Mouse (Mus musculus) heart, embryonic 14.5 days (tissue): ENCODE data around the gene Rgs16. TPM values are rescaled to one million over a fixed set of nuclear protein-coding genes. Genes with fewer than 3 reads are reported as not detected.

Experiments used
- ATAC-seq: fragments of 200-750 bp; cut with Nextera tagmentation; 2 replicates; pipeline ENCODE4 v1.8.0; 2017; ENCODE audit warnings: low read depth, moderate TSS enrichment; ENCODE audit not compliant: insufficient number of reproducible peaks, insufficient read depth, low FRiP score
- H3K27ac ChIP-seq, 2 experiments: fragments of 200-500 bp in 1 of 2; fragments of 300-500 bp in 1 of 2; sonication (generic) in 1 of 2; replicated peaks in 1 of 2; 2 replicates each; pipeline ENCODE4 v1.5.1; 2012 to 2014; ENCODE audit warnings: low read depth in 2 of 2, low read length in 2 of 2, control low read depth in 1 of 2, mild to moderate bottlenecking in 1 of 2, mixed read lengths in 1 of 2; ENCODE audit not compliant: control insufficient read depth in 1 of 2, insufficient read depth in 1 of 2
- H3K27me3 ChIP-seq: fragments of 300-500 bp; sonication (generic); 2 replicates; pipeline ENCODE4 v1.6.1; 2014; ENCODE audit warnings: mild to moderate bottlenecking, low read length, control low read depth; ENCODE audit not compliant: control insufficient read depth, insufficient read depth
- H3K36me3 ChIP-seq: fragments of 300-500 bp; sonication (generic); 2 replicates; pipeline ENCODE4 v1.6.1; 2014; ENCODE audit warnings: mild to moderate bottlenecking, control low read depth, low read length, mixed read lengths; ENCODE audit not compliant: control insufficient read depth, insufficient read depth
- H3K4me1 ChIP-seq, 2 experiments: fragments of 200-500 bp in 1 of 2; fragments of 300-500 bp in 1 of 2; sonication (generic) in 1 of 2; 2 replicates each; pipeline ENCODE4 v1.6.1; 2012 to 2014; ENCODE audit warnings: low read length in 2 of 2, control low read depth in 1 of 2, mixed read lengths in 1 of 2; ENCODE audit not compliant: control insufficient read depth in 2 of 2, insufficient read depth in 2 of 2
- H3K4me2 ChIP-seq: fragments of 300-500 bp; sonication (generic); 2 replicates; pipeline ENCODE4 v1.6.1; 2014; ENCODE audit warnings: mild to moderate bottlenecking, low read length
- H3K4me3 ChIP-seq, 2 experiments: fragments of 200-500 bp in 1 of 2; fragments of 300-500 bp in 1 of 2; sonication (generic) in 1 of 2; 2 replicates each; pipeline ENCODE4 v1.5.1; 2012 to 2014; ENCODE audit warnings: low read length in 2 of 2, mild to moderate bottlenecking in 2 of 2, control low read depth in 1 of 2, low read depth in 1 of 2, moderate library complexity in 1 of 2; ENCODE audit not compliant: control insufficient read depth in 1 of 2, insufficient read depth in 1 of 2
- H3K9ac ChIP-seq: fragments of 300-500 bp; sonication (generic); 2 replicates; pipeline ENCODE4 v1.6.1; 2014; ENCODE audit warnings: mild to moderate bottlenecking, low read length
- H3K9me3 ChIP-seq: fragments of 300-500 bp; sonication (generic); 2 replicates; pipeline ENCODE4 v1.6.1; 2016; ENCODE audit warnings: low read length, control low read depth; ENCODE audit not compliant: control insufficient read depth
- WGBS: fragments of 180-500 bp; shearing (Covaris S2); extraction: QIAGEN DNeasy Blood & Tissue Kit; methylation state at CpG from one replicate; pipeline ENCODE4 v1.1.7; 2014; 5-methylcytosine and 5-hydroxymethylcytosine counted together
- polyA plus RNA-seq: library from polyadenylated mRNA; unstranded; fragments of >200 nt; fragmentation: Nextera tagmentation; extraction: Ambion mirVana; gene quantifications from 2 replicates; pipeline ENCODE4 v1.2.1, GENCODE M21; 2014

The Rgs16 gene
- polyA plus RNA-seq, 1 experiment from 2014 or later = 2.2 TPM

GRCm38 (mm10) chr1:153794241-153794640 lies 54.1 kb downstream of the Rgs16 start:
- ATAC-seq = no peak
- Histone ChIP-seq H3K4me3 (no peak overlapping the region), H3K9me3 (no peaks in the 10 kb centered on the region), H3K27me3 (no peaks in the 10 kb centered on the region), H3K27ac (no peak overlapping the region), H3K4me2 (no peak overlapping the region), H3K36me3 (no peaks in the 10 kb centered on the region), H3K9ac (no peak overlapping the region), H3K4me1 (no peaks in the 10 kb centered on the region)
- 80% methylated on average over 3 of the region's 3 CpGs for WGBS

Other genes with a start within 250 kb of the Rgs16 start
- 5.6 and 6.8 TPM in 2 replicates for gene Npl, start 190.3 kb upstream of the Rgs16 start, polyA plus RNA-seq
- 0.08 and 0.58 TPM in 2 replicates for gene Rgs8, start 87.3 kb upstream of the Rgs16 start, polyA plus RNA-seq
- 24.3 and 26.7 TPM in 2 replicates for gene Rnasel, start 9.1 kb downstream of the Rgs16 start, polyA plus RNA-seq
- gene Rgsl1, start 103.8 kb downstream of the Rgs16 start, polyA plus RNA-seq = not detected in 2 replicates
- gene Teddm1b, start 134.0 kb downstream of the Rgs16 start, polyA plus RNA-seq = 0.12 TPM in 1 of 2 replicates, not detected in the other
- not detected in 2 replicates for gene Teddm1a, start 151.4 kb downstream of the Rgs16 start, polyA plus RNA-seq
- 62.5 and 67.0 TPM in 2 replicates for gene Glul, start 159.6 kb downstream of the Rgs16 start, polyA plus RNA-seq
- 0.35 and 0.49 TPM in 2 replicates for gene Teddm2, start 159.9 kb downstream of the Rgs16 start, polyA plus RNA-seq